Mouse (Mus musculus): ENCODE measurements at regions not wholly inside any gene's neighbourhood (a gene's known extent, or its start where the extent isn't known, plus 50 kb on each side); places are given as distances from the start of the nearest gene placed in this dataset.

DNA sequence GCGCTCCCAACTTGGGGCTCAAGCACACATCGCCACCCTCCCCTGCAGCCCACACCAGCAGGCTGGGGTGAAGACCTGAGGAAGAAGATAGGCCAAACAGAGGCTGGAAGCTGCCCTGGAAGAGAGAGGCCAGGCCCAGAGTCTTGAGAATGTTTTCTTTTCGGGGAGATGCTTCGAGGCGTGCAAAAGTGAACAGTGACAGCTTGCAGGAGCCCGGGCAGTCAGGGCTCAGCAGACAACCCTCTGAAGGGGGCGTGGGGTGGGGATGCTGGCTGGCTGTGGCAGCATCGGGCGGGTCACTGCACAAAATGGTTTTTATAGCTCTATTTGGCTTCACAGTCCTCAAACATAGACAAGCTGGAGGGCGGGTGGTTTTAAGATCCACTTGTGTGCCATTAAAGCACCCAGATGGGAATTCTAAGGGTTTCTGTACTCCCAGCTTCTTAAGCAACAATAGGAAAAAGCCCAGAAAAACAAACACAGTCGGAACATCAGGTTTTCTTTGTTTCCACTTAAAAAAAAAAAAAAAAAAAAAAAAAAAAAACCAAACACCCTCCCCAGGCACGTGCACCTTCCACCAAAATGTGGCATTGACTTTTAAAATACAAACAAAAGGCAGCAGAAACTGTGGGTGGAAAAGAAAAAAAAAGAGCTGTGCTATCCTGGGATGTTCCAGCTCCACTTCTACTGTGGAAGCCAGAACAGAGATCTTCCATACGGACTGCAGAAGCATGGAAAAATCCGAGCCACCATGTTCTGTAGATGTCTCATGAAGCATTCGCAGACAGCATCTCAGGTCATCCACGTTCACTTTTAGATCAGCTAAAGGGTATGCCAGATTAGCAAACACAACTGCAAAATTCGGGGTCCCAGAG, 123.5 kb downstream of the Ly86 start:
- in situ Hi-C loops (cut with MboI; ENCODE audit: low pct_unique_long_range_greater_than_20kb in 1 of 2, low sequenced_read_pairs in 2 of 2, unreplicated experiment in 1 of 2) = no loop called here

- in situ Hi-C loops (cut with MboI; ENCODE audit: low pct_unique_long_range_greater_than_20kb in 1 of 2, low sequenced_read_pairs in 2 of 2, unreplicated experiment in 1 of 2) = no loop called here
These were observed 125.4 kb downstream of the Ly86 start for GRCm38 (mm10) chr13:37470230-37470907.

- in situ Hi-C loops (cut with MboI; ENCODE audit: low pct_unique_long_range_greater_than_20kb in 1 of 2, low sequenced_read_pairs in 2 of 2, unreplicated experiment in 1 of 2) = no loop called here
These were observed 128.4 kb downstream of the Ly86 start for GRCm38 (mm10) chr13:37473359-37473758.

DNA sequence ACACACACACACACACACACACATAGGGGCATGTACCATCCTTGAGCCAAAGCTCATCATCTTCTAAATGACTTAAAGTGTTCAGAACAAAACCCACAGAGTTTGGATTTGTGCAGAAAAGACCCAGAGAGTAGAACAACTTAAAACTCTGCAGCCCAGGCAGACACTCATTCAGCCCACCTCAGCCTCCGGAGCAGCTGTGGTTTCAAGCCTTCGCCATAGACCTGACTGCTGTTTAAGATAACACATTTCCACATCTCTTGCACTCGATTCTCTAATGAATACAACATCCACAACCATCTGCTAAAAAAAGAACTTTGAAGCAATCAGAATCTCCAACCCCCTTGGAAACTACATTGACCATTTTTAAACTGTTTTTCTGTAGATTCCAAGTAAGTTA, 130.8 kb downstream of the Ly86 start:
- in situ Hi-C loops (cut with MboI; ENCODE audit: low pct_unique_long_range_greater_than_20kb in 1 of 2, low sequenced_read_pairs in 2 of 2, unreplicated experiment in 1 of 2) = no loop called here

DNA sequence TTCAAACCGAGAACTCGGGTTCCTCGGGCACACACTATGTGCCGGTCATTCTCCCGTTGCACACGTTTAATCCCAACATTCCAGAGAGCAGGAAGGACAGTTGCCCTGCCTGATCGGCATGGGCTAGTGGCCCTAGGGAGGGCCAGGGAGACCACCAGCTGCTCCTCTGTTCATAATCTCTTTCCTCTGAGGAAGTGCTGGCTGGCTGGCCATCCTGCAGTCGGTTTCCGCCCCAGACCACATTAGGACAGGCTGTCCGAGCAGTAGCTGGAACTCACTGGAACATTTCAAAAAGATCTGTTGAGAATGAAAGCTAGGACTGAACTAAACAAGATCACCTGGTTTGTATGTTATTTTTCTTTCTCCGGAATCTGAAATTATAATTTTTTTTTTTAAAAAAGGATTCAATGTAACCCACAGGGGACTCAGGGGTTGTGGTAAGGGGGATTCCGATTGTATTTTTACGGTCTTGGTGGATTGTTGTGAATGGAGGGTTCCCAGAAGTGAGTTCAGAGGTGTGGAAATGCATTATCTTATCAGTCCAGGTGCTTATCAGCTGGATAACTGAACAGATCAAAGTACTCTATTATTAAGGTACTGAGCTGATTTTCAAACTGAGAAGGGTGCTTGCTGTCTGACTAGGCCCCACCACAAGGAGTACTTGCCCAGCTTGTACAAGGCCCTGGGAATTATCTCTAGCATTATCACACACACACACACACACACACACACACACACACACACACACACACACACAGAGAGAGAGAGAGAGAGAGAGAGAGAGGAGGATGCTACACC, 131.4 kb downstream of the Ly86 start:
- in situ Hi-C loops (cut with MboI; ENCODE audit: low pct_unique_long_range_greater_than_20kb in 1 of 2, low sequenced_read_pairs in 2 of 2, unreplicated experiment in 1 of 2) = no loop called here

GRCm38 (mm10) chr13:37477342-37477741, 132.3 kb downstream of the Ly86 start:
- in situ Hi-C loops (cut with MboI; ENCODE audit: low pct_unique_long_range_greater_than_20kb in 1 of 2, low sequenced_read_pairs in 2 of 2, unreplicated experiment in 1 of 2) = no loop called here

GRCm38 (mm10) chr13:37477749-37478548, 132.9 kb downstream of the Ly86 start:
- in situ Hi-C loops (cut with MboI; ENCODE audit: low pct_unique_long_range_greater_than_20kb in 1 of 2, low sequenced_read_pairs in 2 of 2, unreplicated experiment in 1 of 2) = no loop called here

GRCm38 (mm10) chr13:37479182-37479691, 134.2 kb downstream of the Ly86 start:
- in situ Hi-C loops (cut with MboI; ENCODE audit: low pct_unique_long_range_greater_than_20kb in 1 of 2, low sequenced_read_pairs in 2 of 2, unreplicated experiment in 1 of 2) = no loop called here

- in situ Hi-C loops (cut with MboI; ENCODE audit: low pct_unique_long_range_greater_than_20kb in 1 of 2, low sequenced_read_pairs in 2 of 2, unreplicated experiment in 1 of 2) = no loop called here
These were observed 136.5 kb downstream of the Ly86 start for GRCm38 (mm10) chr13:37481514-37481913.

DNA sequence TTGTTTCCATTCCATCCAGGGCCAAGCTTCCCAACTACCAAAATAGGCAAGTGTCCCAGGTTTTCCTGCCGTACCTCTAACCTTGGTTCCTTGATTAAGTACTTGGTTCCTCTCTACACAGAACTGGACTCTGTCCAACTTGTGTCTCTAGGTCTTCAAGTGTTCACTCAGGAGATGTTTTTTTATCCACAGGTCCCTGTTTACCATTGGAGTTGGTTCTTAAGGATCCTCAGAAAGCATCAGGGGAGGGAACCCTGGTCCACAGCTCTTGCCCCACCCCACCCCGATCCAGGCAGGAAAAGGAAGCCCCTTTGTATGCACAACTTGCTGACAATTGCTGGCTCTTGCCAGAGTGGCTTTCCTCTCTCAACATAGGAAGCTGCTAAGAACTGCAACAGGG, 137.0 kb downstream of the Ly86 start:
- in situ Hi-C loops (cut with MboI; ENCODE audit: low pct_unique_long_range_greater_than_20kb in 1 of 2, low sequenced_read_pairs in 2 of 2, unreplicated experiment in 1 of 2) = no loop called here

- in situ Hi-C loops (cut with MboI; ENCODE audit: low pct_unique_long_range_greater_than_20kb in 1 of 2, low sequenced_read_pairs in 2 of 2, unreplicated experiment in 1 of 2) = no loop called here
These were observed 137.6 kb downstream of the Ly86 start for GRCm38 (mm10) chr13:37482589-37482988.

GRCm38 (mm10) chr13:37483010-37483855, 138.2 kb downstream of the Ly86 start:
- in situ Hi-C loops (cut with MboI; ENCODE audit: low pct_unique_long_range_greater_than_20kb in 1 of 2, low sequenced_read_pairs in 2 of 2, unreplicated experiment in 1 of 2) = no loop called here

DNA sequence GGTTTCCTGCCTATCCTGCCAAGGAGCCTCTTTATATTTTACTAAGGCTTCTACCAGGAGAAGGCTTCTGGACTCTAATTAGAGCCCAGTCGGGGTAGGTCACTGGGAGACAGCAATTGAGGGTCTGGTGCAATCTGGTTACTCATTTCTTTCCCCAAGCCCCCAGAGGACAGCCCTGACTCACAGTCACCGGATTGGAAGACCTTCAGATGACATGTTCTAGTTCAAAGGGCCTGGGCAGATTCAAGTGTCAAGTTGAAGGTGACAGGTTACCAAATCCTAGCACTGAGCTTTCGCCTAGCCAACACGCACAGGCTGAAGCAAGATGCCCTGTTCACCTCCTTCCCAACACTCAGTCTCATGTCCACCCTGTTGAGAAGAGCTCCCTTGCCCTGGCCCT, 139.6 kb downstream of the Ly86 start:
- in situ Hi-C loops (cut with MboI; ENCODE audit: low pct_unique_long_range_greater_than_20kb in 1 of 2, low sequenced_read_pairs in 2 of 2, unreplicated experiment in 1 of 2) = no loop called here

GRCm38 (mm10) chr13:37492115-37493001, 147.3 kb downstream of the Ly86 start:
- in situ Hi-C loops (cut with MboI; ENCODE audit: low pct_unique_long_range_greater_than_20kb in 1 of 2, low sequenced_read_pairs in 2 of 2, unreplicated experiment in 1 of 2) = no loop called here

- in situ Hi-C loops (cut with MboI; ENCODE audit: low pct_unique_long_range_greater_than_20kb in 1 of 2, low sequenced_read_pairs in 2 of 2, unreplicated experiment in 1 of 2) = no loop called here
These were observed 148.3 kb downstream of the Ly86 start for GRCm38 (mm10) chr13:37493331-37493730.

DNA sequence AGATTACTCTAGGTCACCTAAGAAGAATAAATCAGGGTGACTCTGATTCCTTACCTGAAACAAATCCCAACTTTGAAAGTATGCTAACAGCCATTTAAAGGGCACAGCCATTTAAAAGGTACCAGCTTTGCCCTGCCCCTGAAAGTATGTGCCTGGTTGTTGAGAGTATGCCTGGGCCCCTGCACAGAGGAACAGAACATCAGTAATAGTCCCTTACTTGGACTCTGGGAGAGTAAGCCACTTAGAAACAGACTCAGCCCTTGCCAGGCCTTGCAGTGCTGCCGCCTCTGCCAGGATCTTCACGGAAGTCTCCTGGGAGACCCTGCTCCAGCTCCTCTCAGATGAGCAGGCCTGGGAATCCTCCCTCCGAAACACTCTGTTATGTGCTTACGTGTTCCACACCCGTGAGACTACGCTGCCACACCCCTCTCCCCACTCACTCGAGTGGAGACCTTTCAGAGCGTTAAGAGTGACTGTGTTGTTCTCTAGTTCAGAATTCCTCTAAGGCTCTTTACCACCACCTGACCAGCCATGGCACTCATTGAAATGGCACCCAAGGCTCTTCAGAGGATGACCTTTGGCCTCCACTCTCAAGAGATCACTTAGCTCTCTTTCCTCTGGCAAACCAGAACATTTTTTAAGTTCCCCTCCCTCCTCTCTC, 150.4 kb downstream of the Ly86 start:
- in situ Hi-C loops (cut with MboI; ENCODE audit: low pct_unique_long_range_greater_than_20kb in 1 of 2, low sequenced_read_pairs in 2 of 2, unreplicated experiment in 1 of 2) = no loop called here

Measured in mouse embryonic stem cell (cell line).